Mouse (Mus musculus) frontal cortex, postnatal 25 days (tissue): Measurements from ENCODE around the gene Lenep.

Experiments used
- DNase-seq, 2 experiments: peaks; one replicate each; pipeline ENCODE4 v3.0.0; 2022; ENCODE audit warnings: low spot score in 2 of 2

The Lenep gene

GRCm38 (mm10) chr3:89419981-89420380, 17.4 kb upstream of the Lenep start:
- no peak for DNase-seq

GRCm38 (mm10) chr3:89419571-89419970, 17.0 kb upstream of the Lenep start:
- no peak for DNase-seq

- DNase-seq: no peak
These were observed 16.3 kb upstream of the Lenep start for GRCm38 (mm10) chr3:89418861-89419250.

- peak; percentile 80 to 85 for DNase-seq
These were observed 15.7 kb upstream of the Lenep start, which contains the start of the genes Cks1b and Shc1 for GRCm38 (mm10) chr3:89418170-89418860. Cks1b (minus strand) TSS chr3:89418383. Shc1 (plus strand) TSS chr3:89418443.

- no peak for DNase-seq
These were observed 15.2 kb upstream of the Lenep start for GRCm38 (mm10) chr3:89417840-89418169.

GRCm38 (mm10) chr3:89417131-89417530, 14.5 kb upstream of the Lenep start:
- DNase-seq: no peak

GRCm38 (mm10) chr3:89416158-89416557, 13.6 kb upstream of the Lenep start:
- DNase-seq: no peak

GRCm38 (mm10) chr3:89411490-89412393, 9.1 kb upstream of the Lenep start, which contains the start of gene Flad1:
Flad1 (minus strand) TSS chr3:89411870.
- DNase-seq: peak; percentile 100

- DNase-seq: no peak
These were observed 8.3 kb upstream of the Lenep start for GRCm38 (mm10) chr3:89410864-89411263.

- no peak for DNase-seq
These were observed 7.1 kb upstream of the Lenep start for GRCm38 (mm10) chr3:89409701-89410100.

GRCm38 (mm10) chr3:89408448-89408847, 5.9 kb upstream of the Lenep start:
- DNase-seq: no peak

GRCm38 (mm10) chr3:89406887-89407286, 4.3 kb upstream of the Lenep start:
- DNase-seq: no peak

GRCm38 (mm10) chr3:89401329-89401728, 1.3 kb downstream of the Lenep start:
- no peak for DNase-seq

GRCm38 (mm10) chr3:89396654-89397005, 6.0 kb downstream of the Lenep start:
- DNase-seq: no peak

GRCm38 (mm10) chr3:89395806-89396653, 6.6 kb downstream of the Lenep start:
- DNase-seq: peak; percentile 41 to 52

- no peak for DNase-seq
These were observed 7.2 kb downstream of the Lenep start for GRCm38 (mm10) chr3:89395419-89395805.

- peak in 1 of 2 experiments; percentile 42 for DNase-seq
These were observed 7.7 kb downstream of the Lenep start for GRCm38 (mm10) chr3:89394894-89395256.

GRCm38 (mm10) chr3:89394006-89394893, 8.3 kb downstream of the Lenep start, which contains the start of gene Zbtb7b:
Zbtb7b (minus strand) TSS chr3:89394776.
- DNase-seq: peak in 1 of 2 experiments; percentile 31

- DNase-seq: peak; percentile 85 to 93
These were observed 9.0 kb downstream of the Lenep start for GRCm38 (mm10) chr3:89393605-89394004.

- no peak for DNase-seq
These were observed 9.7 kb downstream of the Lenep start for GRCm38 (mm10) chr3:89392871-89393311.
